Mouse (Mus musculus) MEL (cell line): ENCODE measurements around the gene Ccdc97. TPM values are rescaled to one million over a fixed set of nuclear protein-coding genes. Genes with fewer than 3 reads are reported as not detected.

Source experiments
- DNase-seq: peaks from one replicate; pipeline ENCODE4 v3.0.0; 2011; ENCODE audit warnings: low read depth, low spot score
- H3K27ac ChIP-seq: 2 replicates; pipeline ENCODE4 v1.5.1; 2012; ENCODE audit warnings: low read depth, mild to moderate bottlenecking, control low read depth, low read length, moderate library complexity; ENCODE audit not compliant: control insufficient read depth
- H3K27me3 ChIP-seq, 2 experiments: fragments of 150-350 bp in 1 of 2; sonication (generic) in 1 of 2; 2 replicates each; pipeline ENCODE4 v1.6.1; 2012; ENCODE audit warnings: low read length in 2 of 2, mild to moderate bottlenecking in 2 of 2, improper control_type of control experiment in 1 of 2, moderate library complexity in 1 of 2; ENCODE audit not compliant: insufficient read depth in 2 of 2, control insufficient read depth in 1 of 2
- H3K36me3 ChIP-seq, 2 experiments: 2 replicates each; pipeline ENCODE4 v1.6.1; 2012 to 2014; ENCODE audit warnings: low read length in 2 of 2, improper control_type of control experiment in 1 of 2, inconsistent platforms in 1 of 2, mild to moderate bottlenecking in 1 of 2; ENCODE audit not compliant: insufficient read depth in 2 of 2, control insufficient read depth in 1 of 2
- H3K4me1 ChIP-seq, 2 experiments: fragments of 150-350 bp in 1 of 2; sonication (generic) in 1 of 2; 2 replicates each; pipeline ENCODE4 v1.6.1; 2012; ENCODE audit warnings: low read length in 2 of 2, improper control_type of control experiment in 1 of 2, mild to moderate bottlenecking in 1 of 2; ENCODE audit not compliant: insufficient read depth in 2 of 2, control insufficient read depth in 1 of 2
- H3K4me3 ChIP-seq, 2 experiments: fragments of 150-350 bp in 1 of 2; sonication (generic) in 1 of 2; 2 replicates each; pipeline ENCODE4 v1.5.1; 2012; ENCODE audit warnings: low read depth in 2 of 2, low read length in 2 of 2, mild to moderate bottlenecking in 2 of 2, moderate library complexity in 2 of 2, control low read depth in 1 of 2, improper control_type of control experiment in 1 of 2; ENCODE audit not compliant: control insufficient read depth in 1 of 2, insufficient read depth in 1 of 2
- H3K79me2 ChIP-seq: 2 replicates; pipeline ENCODE4 v1.6.1; 2012; ENCODE audit warnings: mild to moderate bottlenecking, low read length, moderate library complexity; ENCODE audit not compliant: control insufficient read depth, poor library complexity, insufficient read depth
- H3K9ac ChIP-seq: 2 replicates; pipeline ENCODE4 v1.6.1; 2012; ENCODE audit warnings: low read depth, mild to moderate bottlenecking, control low read depth, low read length, moderate library complexity; ENCODE audit not compliant: control insufficient read depth, poor library complexity, severe bottlenecking
- H3K9me3 ChIP-seq: fragments of 150-350 bp; sonication (generic); replicated peaks from 2 replicates; pipeline ENCODE4 v1.6.1; 2012; ENCODE audit warnings: mild to moderate bottlenecking, low read length, improper control_type of control experiment, moderate library complexity; ENCODE audit not compliant: insufficient read depth
- BHLHE40 ChIP-seq: IDR thresholded peaks from 2 replicates; pipeline ENCODE4 v1.6.1; 2012; ENCODE audit warnings: low read depth, mild to moderate bottlenecking, inconsistent platforms, low read length, improper control_type of control experiment, borderline replicate concordance
- CHD1 ChIP-seq: IDR thresholded peaks from 2 replicates; pipeline ENCODE4 v1.6.1; 2012; ENCODE audit warnings: low read depth, mild to moderate bottlenecking, inconsistent platforms, low read length, improper control_type of control experiment
- CTCF ChIP-seq, 3 experiments: IDR thresholded peaks in 2 of 3; conservative IDR thresholded peaks in 1 of 3; 2 replicates each; pipeline ENCODE4 v1.5.1; 2011 to 2012; ENCODE audit warnings: low read length in 3 of 3, low read depth in 2 of 3, mild to moderate bottlenecking in 2 of 3, improper control_type of control experiment in 1 of 3, inconsistent platforms in 1 of 3, mixed read lengths in 1 of 3, moderate library complexity in 1 of 3; ENCODE audit not compliant: control insufficient read depth in 1 of 3, insufficient read depth in 1 of 3, poor library complexity in 1 of 3, severe bottlenecking in 1 of 3
- E2F4 ChIP-seq: IDR thresholded peaks from 2 replicates; pipeline ENCODE4 v1.6.1; 2011; ENCODE audit warnings: low read depth, low read length, improper control_type of control experiment, borderline replicate concordance
- ELF1 ChIP-seq: IDR thresholded peaks from 2 replicates; pipeline ENCODE4 v1.6.1; 2014; ENCODE audit warnings: low read depth, mild to moderate bottlenecking, inconsistent platforms, low read length, improper control_type of control experiment, moderate library complexity
- ETS1 ChIP-seq: IDR thresholded peaks from 2 replicates; pipeline ENCODE4 v1.6.1; 2012; ENCODE audit warnings: low read depth, mild to moderate bottlenecking, inconsistent platforms, low read length, improper control_type of control experiment, moderate library complexity
- GABPA ChIP-seq: IDR thresholded peaks from 2 replicates; pipeline ENCODE4 v1.6.1; 2012; ENCODE audit warnings: low read depth, mild to moderate bottlenecking, inconsistent platforms, low read length, improper control_type of control experiment, moderate library complexity
- MAFK ChIP-seq: IDR thresholded peaks from 2 replicates; pipeline ENCODE4 v1.6.1; 2011; ENCODE audit warnings: low read depth, mild to moderate bottlenecking, low read length, improper control_type of control experiment, borderline replicate concordance
- MEF2A ChIP-seq: IDR thresholded peaks from 2 replicates; pipeline ENCODE4 v1.6.1; 2014; ENCODE audit warnings: low read depth, mild to moderate bottlenecking, inconsistent platforms, low read length, improper control_type of control experiment; ENCODE audit not compliant: poor library complexity, insufficient replicate concordance, severe bottlenecking; ENCODE audit errors: extremely low read depth
- MXI1 ChIP-seq: IDR thresholded peaks from 2 replicates; pipeline ENCODE4 v1.6.1; 2011; ENCODE audit warnings: mild to moderate bottlenecking, low read depth, low read length, improper control_type of control experiment
- POLR2A ChIP-seq, 2 experiments: IDR thresholded peaks; 2 replicates each; pipeline ENCODE4 v1.6.1; 2011 to 2012; ENCODE audit warnings: low read length in 2 of 2, mild to moderate bottlenecking in 2 of 2, control low read depth in 1 of 2, improper control_type of control experiment in 1 of 2, low read depth in 1 of 2, moderate library complexity in 1 of 2; ENCODE audit not compliant: control insufficient read depth in 1 of 2, insufficient read depth in 1 of 2, poor library complexity in 1 of 2
- POLR2AphosphoS2 ChIP-seq: IDR thresholded peaks from 2 replicates; pipeline ENCODE4 v1.6.1; 2011; ENCODE audit warnings: low read length, improper control_type of control experiment
- POLR2AphosphoS5 ChIP-seq: IDR thresholded peaks from 2 replicates; pipeline ENCODE4 v1.6.1; 2012; ENCODE audit warnings: low read depth, borderline replicate concordance, mild to moderate bottlenecking, inconsistent platforms, low read length, moderate library complexity, mixed read lengths
- RAD21 ChIP-seq: IDR thresholded peaks from 2 replicates; pipeline ENCODE4 v1.6.1; 2011; ENCODE audit warnings: mild to moderate bottlenecking, low read depth, low read length, improper control_type of control experiment
- TAL1 ChIP-seq: IDR thresholded peaks from 2 replicates; pipeline ENCODE4 v1.6.1; 2012; ENCODE audit warnings: mild to moderate bottlenecking, inconsistent platforms, low read length, moderate library complexity, mixed read lengths
- TBP ChIP-seq: IDR thresholded peaks from 2 replicates; pipeline ENCODE4 v1.8.0; 2011; ENCODE audit warnings: low read depth, low read length, improper control_type of control experiment
- TCF12 ChIP-seq: IDR thresholded peaks from 2 replicates; pipeline ENCODE4 v1.6.1; 2014; ENCODE audit warnings: low read depth, mild to moderate bottlenecking, inconsistent platforms, low read length, improper control_type of control experiment, moderate library complexity
- UBTF ChIP-seq: IDR thresholded peaks from 2 replicates; pipeline ENCODE4 v1.6.1; 2012; ENCODE audit warnings: low read depth, mild to moderate bottlenecking, inconsistent platforms, low read length, improper control_type of control experiment, moderate library complexity, borderline replicate concordance; ENCODE audit not compliant: insufficient read depth
- USF1 ChIP-seq: IDR thresholded peaks from 2 replicates; pipeline ENCODE4 v1.6.1; 2014; ENCODE audit warnings: low read depth, mild to moderate bottlenecking, inconsistent platforms, low read length, improper control_type of control experiment, moderate library complexity
- ZC3H11A ChIP-seq: IDR thresholded peaks from 2 replicates; pipeline ENCODE4 v1.6.1; 2012; ENCODE audit warnings: low read depth, mild to moderate bottlenecking, inconsistent platforms, low read length, improper control_type of control experiment
- ZMIZ1 ChIP-seq: IDR thresholded peaks from 2 replicates; pipeline ENCODE4 v1.6.1; 2012; ENCODE audit warnings: low read depth, mild to moderate bottlenecking, inconsistent platforms, low read length, improper control_type of control experiment, moderate library complexity
- ZNF384 ChIP-seq: IDR thresholded peaks from 2 replicates; pipeline ENCODE4 v1.6.1; 2012; ENCODE audit warnings: low read depth, mild to moderate bottlenecking, inconsistent platforms, low read length, improper control_type of control experiment
- polyA plus RNA-seq, 2 experiments: library from polyadenylated mRNA; stranded (reverse) in 1 of 2; unstranded in 1 of 2; fragments of >175 nt in 1 of 2; fragments of >200 nt in 1 of 2; gene quantifications; 2 replicates each; pipeline versions ENCODE4 v1.2.1 to v1.2.4; 2012; ENCODE audit warnings: low replicate concordance in 2 of 2, low read depth in 1 of 2; ENCODE audit not compliant: insufficient read length in 2 of 2, insufficient read depth in 1 of 2, missing spikeins in 1 of 2
- total RNA-seq: library from RNA; depleted of rRNA; stranded (reverse); fragments of 300-350 nt; gene quantifications from 2 replicates; pipeline ENCODE4 v1.2.3, GENCODE M21; 2012

Ccdc97 gene
- total and polyA plus RNA-seq, 3 experiments, result 8.4 to 39.7 TPM; not detected in 1

- H3K9me3 ChIP-seq, result no peaks in the 10 kb centered on the region
- H3K4me3 ChIP-seq, result no peak overlapping the region
- H3K27me3 ChIP-seq, result no peaks in the 10 kb centered on the region
- TF ChIP-seq POLR2AphosphoS2 (no peak), E2F4 (no peak), GABPA (no peak), UBTF (no peak), TAL1 (no peak), RAD21 (no peak), ELF1 (no peak), ETS1 (no peak), CHD1 (no peak), MAFK (no peak), CTCF (IDR thresholded peaks at IDR 0.05 in 2 of 3, conservative IDR thresholded peaks at IDR 0.05 in 1 of 3; ENCODE audit: control insufficient read depth in 1 of 3, insufficient read depth in 1 of 3, low read depth in 2 of 3, low read length in 3 of 3, poor library complexity in 1 of 3, severe bottlenecking in 1 of 3) (no peak), POLR2AphosphoS5 (0 out of 2 replicates have a peak, but pooled peaks have one; percentile 35), POLR2A (IDR thresholded peaks at IDR 0.05; ENCODE audit: control insufficient read depth in 1 of 2, insufficient read depth in 1 of 2, low read depth in 1 of 2, low read length in 2 of 2, poor library complexity in 1 of 2) (0 out of 4 replicates have a peak, but pooled peaks of 1 of the 2 experiments have one; percentile 31), MXI1 (no peak)
- H3K27ac ChIP-seq, result no peak overlapping the region
- DNase-seq, result peak; percentile 28
- H3K9ac ChIP-seq, result no peak overlapping the region
- H3K79me2 ChIP-seq, result no peaks in the 10 kb centered on the region
- H3K36me3 ChIP-seq, result peaks cover 0 to 3% of the 10 kb centered on the region in 2 experiments; a peak in 3 of 4 replicates
- H3K4me1 ChIP-seq, result peaks cover 0 to 5% of the 10 kb centered on the region in 2 experiments; a peak in 1 of 4 replicates
Observed at GRCm38 (mm10) chr7:25710519-25711130, 8.3 kb downstream of the Ccdc97 start.

GRCm38 (mm10) chr7:25709961-25710360 lies 8.9 kb downstream of the Ccdc97 start:
- H3K9ac ChIP-seq, result no peak overlapping the region
- peaks cover 3 to 5% of the 10 kb centered on the region in 2 experiments for H3K36me3 ChIP-seq
- H3K4me1 ChIP-seq, result peaks cover 0 to 5% of the 10 kb centered on the region in 2 experiments; a peak in 1 of 4 replicates

More at GRCm38 (mm10) chr7:25709961-25710360, 8.9 kb downstream of the Ccdc97 start:
- H3K4me3 ChIP-seq, result no peak overlapping the region
- no peaks in the 10 kb centered on the region for H3K27me3 ChIP-seq
- TF ChIP-seq POLR2AphosphoS2, result 0 out of 2 replicates have a peak, but pooled peaks have one; percentile 19
- no peak for TF ChIP-seq TAL1
- TF ChIP-seq TCF12, result no peak
- TF ChIP-seq ZMIZ1, result 0 out of 2 replicates have a peak, but pooled peaks have one; percentile 6
- TF ChIP-seq TBP, result no peak
- no peak for TF ChIP-seq ZC3H11A
- no peak for TF ChIP-seq USF1
- TF ChIP-seq MEF2A, result no peak
- no peak for TF ChIP-seq BHLHE40
- no peak for TF ChIP-seq ZNF384
- H3K79me2 ChIP-seq, result no peaks in the 10 kb centered on the region
- H3K27ac ChIP-seq, result no peak overlapping the region
- H3K9me3 ChIP-seq, result no peaks in the 10 kb centered on the region
- no peak for DNase-seq
